Mouse (Mus musculus): Measurements from ENCODE around the gene Treh. TPM values are rescaled to one million over a fixed set of nuclear protein-coding genes. Genes with fewer than 3 reads are reported as not detected.

The Treh gene
- polyA plus RNA-seq, 1 experiment from 2014 or later, result not detected

DNA sequence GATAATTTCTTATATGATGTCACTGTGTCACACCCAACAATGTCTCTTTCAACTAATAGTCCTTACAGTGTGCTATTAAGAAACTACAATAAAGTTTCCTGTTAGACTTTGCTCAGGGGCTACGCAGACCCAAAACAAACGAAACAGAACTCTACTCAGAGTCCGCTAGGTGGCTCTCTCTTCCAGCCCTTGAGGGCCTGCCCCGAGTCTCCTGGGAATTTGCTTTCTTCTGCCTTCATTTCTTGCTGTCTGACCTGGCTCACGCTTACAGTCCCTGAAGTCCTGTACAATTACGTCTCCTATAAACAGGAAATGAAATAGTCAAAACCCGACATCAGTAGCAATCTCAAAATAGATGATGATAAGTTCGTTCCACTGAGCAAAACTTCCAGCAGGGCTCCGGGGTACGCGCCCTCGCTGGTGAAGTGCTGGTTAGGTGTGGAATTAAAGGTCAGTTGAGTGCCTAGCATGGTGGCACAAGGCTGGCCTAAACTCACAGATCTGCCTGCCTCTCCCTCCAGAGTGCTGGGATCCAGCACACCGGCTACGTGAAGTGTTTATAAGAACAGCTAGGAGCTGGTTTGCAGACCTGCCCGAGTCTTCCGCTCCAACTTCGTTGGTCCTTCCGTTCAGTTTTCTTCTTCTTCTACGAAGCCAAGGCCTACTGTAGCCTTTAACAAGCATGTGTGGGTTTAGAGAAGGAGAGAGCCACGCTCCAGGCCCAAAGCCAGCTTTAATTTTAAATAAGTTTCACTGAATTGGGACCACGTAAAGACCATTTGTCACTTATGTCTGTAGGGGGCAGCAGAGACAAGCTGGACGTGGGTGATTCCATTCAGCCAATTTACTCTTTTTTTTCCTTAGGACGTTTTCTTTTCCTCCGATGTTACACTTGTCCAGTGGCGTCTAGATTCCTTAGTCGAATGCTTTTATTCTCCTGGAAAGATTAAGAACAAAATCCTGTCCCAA, 17.7 kb upstream of the Treh start:
- ATAC-seq (replicated peaks; ENCODE audit: low FRiP score, low TSS enrichment, low read depth) (peak; percentile 66), DNase-seq (ENCODE audit: low spot score) (peak; percentile 78)
- no peaks in the 10 kb centered on the region for H3K27me3 ChIP-seq (replicated peaks; ENCODE audit: control insufficient read depth, insufficient read depth, low read length)
- H3K27ac ChIP-seq (ENCODE audit: low read depth), result no peak overlapping the region
- H3K36me3 ChIP-seq (ENCODE audit: control insufficient read depth, insufficient read depth, low read length), result no peaks in the 10 kb centered on the region
- H3K4me1 ChIP-seq (replicated peaks; ENCODE audit: control insufficient read depth, insufficient read depth, low read length), result peaks cover 6% of the 10 kb centered on the region; the same call in 1 of the 2 replicates
- no peaks in the 10 kb centered on the region for H3K9me3 ChIP-seq (ENCODE audit: control insufficient read depth, low read length)
- peak overlapping the region; percentile 22; the same call in 1 of the 2 replicates for H3K4me3 ChIP-seq (ENCODE audit: low read depth, low read length)
- H3K9ac ChIP-seq (ENCODE audit: low read length), result 0 out of 2 replicates have a peak overlapping the region, but pooled peaks have one; percentile 20
- H3K4me2 ChIP-seq (ENCODE audit: low read length), result peak overlapping the region; percentile 54
- 18% methylated on average over 26 of the region's 26 CpGs for WGBS

DNA sequence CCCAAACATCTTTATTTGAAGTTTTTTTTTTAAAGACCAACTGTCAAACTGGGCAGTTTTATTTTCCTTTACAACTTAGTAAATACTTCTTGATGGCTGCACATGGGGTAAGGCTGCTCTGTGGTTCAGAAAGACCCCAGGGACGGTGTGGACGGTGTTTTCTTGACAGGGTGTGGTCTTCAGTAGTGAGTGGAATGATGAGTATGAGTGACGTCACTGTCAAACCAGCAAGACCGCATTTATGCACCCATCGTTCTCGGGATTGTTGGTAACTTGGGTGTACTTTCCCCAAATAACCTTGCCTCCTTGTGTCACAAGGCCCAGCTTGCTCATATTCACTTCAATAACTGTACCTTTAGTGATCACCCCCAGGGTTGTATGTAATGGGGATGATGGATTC, 9.3 kb upstream of the Treh start:
- H3K9me3 ChIP-seq (ENCODE audit: control insufficient read depth, low read length), result no peaks in the 10 kb centered on the region
- H3K4me3 ChIP-seq (ENCODE audit: low read depth, low read length), result no peak overlapping the region
- H3K4me1 ChIP-seq (replicated peaks; ENCODE audit: control insufficient read depth, insufficient read depth, low read length), result no peaks in the 10 kb centered on the region
- WGBS, result 84% methylated on average over 6 of the region's 6 CpGs
- no peak for ATAC-seq (replicated peaks; ENCODE audit: low FRiP score, low TSS enrichment, low read depth)
- no peaks in the 10 kb centered on the region for H3K36me3 ChIP-seq (ENCODE audit: control insufficient read depth, insufficient read depth, low read length)
- no peak for DNase-seq (ENCODE audit: low spot score)
- no peak overlapping the region for H3K9ac ChIP-seq (ENCODE audit: low read length)
- no peak overlapping the region for H3K4me2 ChIP-seq (ENCODE audit: low read length)
- H3K27ac ChIP-seq (ENCODE audit: low read depth), result no peak overlapping the region
- H3K27me3 ChIP-seq (replicated peaks; ENCODE audit: control insufficient read depth, insufficient read depth, low read length), result no peaks in the 10 kb centered on the region

DNA sequence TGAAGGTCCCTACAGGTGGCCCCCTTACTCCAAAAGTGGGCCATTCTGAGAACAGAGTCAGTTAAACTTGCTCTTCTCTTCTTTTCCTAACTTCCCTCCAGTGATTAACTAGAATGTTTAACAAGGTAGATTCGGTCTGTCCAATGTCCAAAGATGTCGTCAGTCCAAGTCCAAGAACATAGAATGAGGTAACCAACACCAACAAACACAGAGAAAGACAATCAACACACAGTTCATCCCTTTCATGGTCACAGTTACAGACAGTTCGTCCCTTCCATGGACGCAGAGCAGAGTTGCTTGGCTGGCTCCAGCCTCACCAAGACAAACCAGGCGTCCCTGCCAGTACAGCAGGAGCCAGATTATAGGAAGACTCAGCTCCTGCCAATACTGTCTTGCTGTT, 1.6 kb upstream of the Treh start:
- Histone ChIP-seq H3K27ac (ENCODE audit: low read depth) (no peak overlapping the region), H3K27me3 (replicated peaks; ENCODE audit: control insufficient read depth, insufficient read depth, low read length) (no peaks in the 10 kb centered on the region), H3K4me1 (replicated peaks; ENCODE audit: control insufficient read depth, insufficient read depth, low read length) (no peaks in the 10 kb centered on the region), H3K9me3 (ENCODE audit: control insufficient read depth, low read length) (no peaks in the 10 kb centered on the region), H3K9ac (ENCODE audit: low read length) (no peak overlapping the region), H3K36me3 (ENCODE audit: control insufficient read depth, insufficient read depth, low read length) (no peaks in the 10 kb centered on the region), H3K4me2 (ENCODE audit: low read length) (no peak overlapping the region), H3K4me3 (ENCODE audit: low read depth, low read length) (no peak overlapping the region)
- DNase-seq (ENCODE audit: low spot score) (no peak), ATAC-seq (replicated peaks; ENCODE audit: low FRiP score, low TSS enrichment, low read depth) (no peak)
- WGBS, result 90% methylated on average over 5 of the region's 5 CpGs

DNA sequence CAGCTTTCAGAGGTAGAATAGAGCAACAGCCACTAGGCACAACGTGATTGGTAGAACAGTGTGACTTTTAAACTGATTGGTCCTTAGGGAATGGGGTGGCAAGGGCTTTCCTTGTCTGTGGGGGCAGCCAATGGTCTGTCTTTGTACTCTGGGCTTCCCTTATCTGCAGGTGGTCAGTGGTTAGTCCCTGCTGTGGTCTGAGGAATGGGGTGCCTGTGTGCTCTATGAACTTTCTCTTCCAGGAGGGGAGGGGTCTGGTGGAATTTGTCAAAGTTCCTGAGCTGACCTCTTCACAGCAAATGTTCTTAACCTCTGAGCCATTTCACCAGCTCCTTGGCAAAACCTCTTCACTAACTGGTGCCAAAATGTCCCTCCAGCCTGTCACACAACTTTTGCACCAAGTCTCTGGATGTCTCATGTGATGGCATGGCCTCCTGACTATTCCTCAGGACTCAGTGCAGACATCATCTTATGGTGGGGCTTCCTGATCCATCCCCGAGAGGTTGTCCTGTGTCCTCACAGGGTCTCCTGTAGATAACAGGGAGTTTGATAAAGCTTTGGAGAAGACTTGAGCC, 655 bp upstream of the Treh start:
- Histone ChIP-seq H3K27ac (ENCODE audit: low read depth) (no peak overlapping the region), H3K9ac (ENCODE audit: low read length) (no peak overlapping the region), H3K9me3 (ENCODE audit: control insufficient read depth, low read length) (no peaks in the 10 kb centered on the region), H3K4me2 (ENCODE audit: low read length) (no peak overlapping the region), H3K4me3 (ENCODE audit: low read depth, low read length) (no peak overlapping the region), H3K36me3 (ENCODE audit: control insufficient read depth, insufficient read depth, low read length) (no peaks in the 10 kb centered on the region), H3K27me3 (replicated peaks; ENCODE audit: control insufficient read depth, insufficient read depth, low read length) (no peaks in the 10 kb centered on the region), H3K4me1 (replicated peaks; ENCODE audit: control insufficient read depth, insufficient read depth, low read length) (no peaks in the 10 kb centered on the region)
- DNase-seq (ENCODE audit: low spot score) (no peak), ATAC-seq (replicated peaks; ENCODE audit: low FRiP score, low TSS enrichment, low read depth) (no peak)
- 69% methylated on average over 2 of the region's 2 CpGs for WGBS

DNA sequence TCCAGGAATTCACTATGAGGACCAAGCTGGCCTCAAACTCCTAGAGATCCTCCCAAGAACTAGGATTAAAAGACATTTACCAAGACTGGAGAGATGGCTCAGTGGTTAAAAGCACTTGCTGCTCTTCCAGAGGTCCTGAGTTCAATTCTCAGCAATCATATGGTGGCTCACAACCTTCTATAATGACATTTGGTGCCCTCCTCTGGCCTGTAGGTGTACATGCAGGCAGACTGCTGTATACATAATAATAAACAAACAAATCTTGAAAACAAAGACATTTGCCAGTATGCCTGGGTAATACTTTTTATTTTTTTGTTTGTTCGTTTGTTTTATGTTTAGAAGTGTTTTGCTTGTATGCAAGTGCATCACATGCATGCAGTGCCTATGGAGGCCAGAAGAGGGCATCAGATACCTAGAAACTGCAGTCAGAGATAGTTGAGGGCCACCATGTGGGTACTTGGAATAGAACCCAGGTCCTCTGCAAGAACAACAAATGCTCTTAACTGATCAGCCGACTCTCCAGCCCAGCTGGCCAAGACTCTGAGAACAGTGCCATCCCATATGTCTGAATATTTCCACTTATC, 5.3 kb downstream of the Treh start:
- Histone ChIP-seq H3K4me2 (ENCODE audit: low read length) (no peak overlapping the region), H3K36me3 (ENCODE audit: control insufficient read depth, insufficient read depth, low read length) (no peaks in the 10 kb centered on the region), H3K9ac (ENCODE audit: low read length) (no peak overlapping the region), H3K27me3 (replicated peaks; ENCODE audit: control insufficient read depth, insufficient read depth, low read length) (no peaks in the 10 kb centered on the region), H3K4me3 (ENCODE audit: low read depth, low read length) (no peak overlapping the region), H3K9me3 (ENCODE audit: control insufficient read depth, low read length) (no peaks in the 10 kb centered on the region), H3K4me1 (replicated peaks; ENCODE audit: control insufficient read depth, insufficient read depth, low read length) (no peaks in the 10 kb centered on the region), H3K27ac (ENCODE audit: low read depth) (no peak overlapping the region)
- no peak for ATAC-seq (replicated peaks; ENCODE audit: low FRiP score, low TSS enrichment, low read depth)
- no peak for DNase-seq (ENCODE audit: low spot score)
- WGBS, result 89% methylated on average over 2 of the region's 2 CpGs

DNA sequence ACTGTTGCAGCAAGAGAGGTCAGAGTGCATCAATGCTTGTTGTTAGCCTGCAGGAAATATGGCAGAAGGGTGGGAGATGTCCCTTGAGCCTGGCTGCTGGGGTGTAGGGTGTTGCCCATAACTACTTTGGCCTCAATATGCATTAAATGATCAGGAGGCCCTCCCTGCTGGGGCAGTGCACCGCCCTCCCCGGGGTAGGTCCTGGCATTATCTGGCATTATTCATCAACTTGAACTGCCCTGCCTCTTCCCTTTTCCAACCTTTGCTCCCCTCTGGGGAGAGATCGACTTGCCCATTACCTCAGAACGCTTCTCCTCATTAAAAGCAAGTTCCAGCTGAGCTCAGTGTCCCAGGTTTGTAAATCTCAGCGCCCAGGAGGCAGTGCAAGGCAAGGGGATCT, 6.5 kb downstream of the Treh start:
- H3K27ac ChIP-seq (ENCODE audit: low read depth), result no peak overlapping the region
- DNase-seq (ENCODE audit: low spot score) (no peak), ATAC-seq (replicated peaks; ENCODE audit: low FRiP score, low TSS enrichment, low read depth) (no peak)
- no peak overlapping the region for H3K4me3 ChIP-seq (ENCODE audit: low read depth, low read length)
- H3K9me3 ChIP-seq (ENCODE audit: control insufficient read depth, low read length), result no peaks in the 10 kb centered on the region
- 68% methylated on average over 5 of the region's 5 CpGs for WGBS
- no peaks in the 10 kb centered on the region for H3K36me3 ChIP-seq (ENCODE audit: control insufficient read depth, insufficient read depth, low read length)
- no peak overlapping the region for H3K9ac ChIP-seq (ENCODE audit: low read length)
- H3K4me1 ChIP-seq (replicated peaks; ENCODE audit: control insufficient read depth, insufficient read depth, low read length), result no peaks in the 10 kb centered on the region
- H3K4me2 ChIP-seq (ENCODE audit: low read length), result no peak overlapping the region
- no peaks in the 10 kb centered on the region for H3K27me3 ChIP-seq (replicated peaks; ENCODE audit: control insufficient read depth, insufficient read depth, low read length)

DNA sequence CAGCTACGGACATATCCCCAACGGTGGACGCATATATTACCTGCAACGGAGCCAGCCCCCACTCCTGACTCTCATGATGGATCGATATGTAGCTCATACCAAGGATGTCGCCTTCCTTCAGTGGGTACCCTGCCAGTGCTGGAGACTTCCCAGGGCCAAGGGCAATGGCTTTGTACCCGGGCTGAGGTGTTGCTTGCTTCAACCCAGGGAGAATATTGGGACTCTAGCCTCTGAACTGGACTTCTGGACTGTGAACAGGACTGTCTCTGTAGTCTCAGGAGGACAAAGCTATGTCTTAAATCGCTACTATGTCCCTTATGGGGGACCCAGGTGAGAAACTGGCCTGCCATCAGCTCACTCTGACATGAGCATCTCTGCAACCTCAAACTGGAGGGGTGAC, 10.0 kb downstream of the Treh start:
- Histone ChIP-seq H3K9me3 (ENCODE audit: control insufficient read depth, low read length) (no peaks in the 10 kb centered on the region), H3K27ac (ENCODE audit: low read depth) (no peak overlapping the region), H3K27me3 (replicated peaks; ENCODE audit: control insufficient read depth, insufficient read depth, low read length) (no peaks in the 10 kb centered on the region), H3K9ac (ENCODE audit: low read length) (no peak overlapping the region), H3K4me3 (ENCODE audit: low read depth, low read length) (no peak overlapping the region), H3K36me3 (ENCODE audit: control insufficient read depth, insufficient read depth, low read length) (peaks cover 20% of the 10 kb centered on the region), H3K4me2 (ENCODE audit: low read length) (no peak overlapping the region), H3K4me1 (replicated peaks; ENCODE audit: control insufficient read depth, insufficient read depth, low read length) (no peaks in the 10 kb centered on the region)
- WGBS, result 84% methylated on average over 8 of the region's 8 CpGs
- no peak for ATAC-seq (replicated peaks; ENCODE audit: low FRiP score, low TSS enrichment, low read depth)
- DNase-seq (ENCODE audit: low spot score), result no peak

DNA sequence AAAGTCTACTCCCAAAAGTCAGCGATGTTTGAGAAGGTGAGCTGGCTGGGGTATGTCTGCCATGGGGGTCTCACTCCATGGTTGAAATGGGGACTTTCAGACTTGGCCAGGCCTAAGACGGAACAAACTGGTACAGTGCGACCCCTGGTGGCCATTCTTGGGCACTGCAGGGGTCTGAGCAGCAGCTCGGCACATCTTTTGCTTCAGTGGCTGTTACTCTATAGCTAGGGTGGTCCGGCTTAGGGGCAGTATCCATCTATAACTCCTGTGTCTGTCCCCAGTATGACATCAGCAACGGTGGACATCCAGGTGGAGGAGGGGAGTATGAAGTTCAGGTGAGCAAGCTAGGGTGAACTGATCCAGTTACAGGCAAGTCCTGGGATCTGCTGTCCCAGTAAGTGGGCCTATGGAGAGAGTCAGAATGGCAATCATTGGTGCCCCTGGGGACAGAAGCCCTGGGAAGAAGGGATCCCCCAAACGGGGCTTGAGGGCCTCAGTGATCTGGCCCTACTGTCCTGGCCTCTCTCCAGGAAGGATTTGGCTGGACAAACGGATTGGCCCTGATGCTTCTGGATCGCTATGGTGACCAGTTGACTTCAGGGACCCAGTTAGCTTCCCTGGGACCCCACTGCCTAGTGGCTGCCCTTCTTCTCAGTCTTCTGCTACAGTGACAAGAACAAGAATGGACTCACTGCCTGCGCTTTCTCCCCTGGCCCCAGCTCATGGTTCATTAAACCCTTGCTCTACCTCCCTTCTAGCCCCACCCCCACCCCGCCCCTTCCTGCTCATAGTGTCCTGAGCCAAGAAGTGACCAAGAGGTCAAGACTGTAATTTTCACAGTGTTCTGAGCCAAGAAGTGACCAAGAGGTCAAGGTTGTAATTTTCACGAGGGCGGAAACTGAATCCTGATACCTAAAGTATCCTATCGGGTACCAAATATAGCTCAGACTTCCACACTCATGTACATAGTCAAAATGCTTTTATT, 12.6 kb downstream of the Treh start:
- peak; percentile 61; the same call in 1 of the 2 replicates for ATAC-seq (replicated peaks; ENCODE audit: low FRiP score, low TSS enrichment, low read depth)
- DNase-seq (ENCODE audit: low spot score), result peak; percentile 90
- no peak overlapping the region for H3K27ac ChIP-seq (ENCODE audit: low read depth)
- 43% methylated on average over 14 of the region's 14 CpGs for WGBS
- H3K4me2 ChIP-seq (ENCODE audit: low read length), result no peak overlapping the region
- no peaks in the 10 kb centered on the region for H3K4me1 ChIP-seq (replicated peaks; ENCODE audit: control insufficient read depth, insufficient read depth, low read length)
- peaks cover 30% of the 10 kb centered on the region for H3K36me3 ChIP-seq (ENCODE audit: control insufficient read depth, insufficient read depth, low read length)
- H3K9ac ChIP-seq (ENCODE audit: low read length), result no peak overlapping the region
- H3K9me3 ChIP-seq (ENCODE audit: control insufficient read depth, low read length), result no peaks in the 10 kb centered on the region
- no peaks in the 10 kb centered on the region for H3K27me3 ChIP-seq (replicated peaks; ENCODE audit: control insufficient read depth, insufficient read depth, low read length)
- H3K4me3 ChIP-seq (ENCODE audit: low read depth, low read length), result no peak overlapping the region

Measured in intestine, embryonic 14.5 days (tissue).